Mouse (Mus musculus) sigmoid colon, adult 10 weeks (tissue): Measurements from ENCODE around the gene Bbs9. TPM values are rescaled to one million over a fixed set of nuclear protein-coding genes. Genes with fewer than 3 reads are reported as not detected.

Experiments
- polyA plus RNA-seq: library from polyadenylated mRNA; stranded (reverse); fragments of 350-450 nt; fragmentation: Illumina TruSeq; extraction: RNeasy Lipid Tissue Mini Kit (QIAGEN cat#74804); gene quantifications from one replicate; pipeline ENCODE4 v1.2.3, GENCODE M21; 2014; ENCODE audit warnings: low read depth, low replicate concordance

The Bbs9 gene
- polyA plus RNA-seq = 11.1 TPM

GRCm38 (mm10) chr9:22475424-22475868 is at the start of gene Bbs9:
Gene Bbs9 (plus strand): TSS chr9:22475715.

GRCm38 (mm10) chr9:22453990-22454389 is 21.5 kb upstream of the Bbs9 start, which contains the start of gene Gm17545:
Gene Gm17545 (plus strand): TSS chr9:22454290.

GRCm38 (mm10) chr9:22469643-22470042 is 5.9 kb upstream of the Bbs9 start, which contains the start of gene Rp9:
Gene Rp9 (minus strand): TSS chr9:22469743.

Other genes with a start within 250 kb of the Bbs9 start
- gene Zfp599, start 215.8 kb upstream of the Bbs9 start, polyA plus RNA-seq = 8.6 TPM
- gene Zfp810, start 168.1 kb upstream of the Bbs9 start, polyA plus RNA-seq = 24.0 TPM
- 17.8 TPM for gene Anln, start 86.5 kb upstream of the Bbs9 start, polyA plus RNA-seq
- 0.76 TPM for gene 9530077C05Rik, start 64.2 kb upstream of the Bbs9 start, polyA plus RNA-seq
- not detected for gene Gm17545, start 21.4 kb upstream of the Bbs9 start, polyA plus RNA-seq
- gene Rp9, start 6.0 kb upstream of the Bbs9 start, polyA plus RNA-seq = 32.0 TPM